Mouse (Mus musculus): ENCODE measurements at regions not wholly inside any gene's neighbourhood (a gene's known extent, or its start where the extent isn't known, plus 50 kb on each side); places are given as distances from the start of the nearest gene placed in this dataset.

GRCm38 (mm10) chr3:34860877-34861649 is 210.9 kb downstream of the Sox2 start:
- DNase-seq (ENCODE audit: extremely low read depth, low read depth, low spot score): no peak

GRCm38 (mm10) chr3:34868698-34869409 is 218.6 kb downstream of the Sox2 start:
- no peak for DNase-seq (ENCODE audit: extremely low read depth, low read depth, low spot score)

GRCm38 (mm10) chr3:34869911-34870310 is 219.7 kb downstream of the Sox2 start:
- peak; percentile 83 for DNase-seq (ENCODE audit: extremely low read depth, low read depth, low spot score)

GRCm38 (mm10) chr3:34885137-34885536 is 234.9 kb downstream of the Sox2 start:
- DNase-seq (ENCODE audit: extremely low read depth, low read depth, low spot score): no peak

GRCm38 (mm10) chr3:34893381-34893780 is 243.2 kb downstream of the Sox2 start:
- no peak for DNase-seq (ENCODE audit: extremely low read depth, low read depth, low spot score)

GRCm38 (mm10) chr3:34903106-34903505 is 252.9 kb downstream of the Sox2 start:
- no peak for DNase-seq (ENCODE audit: extremely low read depth, low read depth, low spot score)

- no peak for DNase-seq (ENCODE audit: extremely low read depth, low read depth, low spot score)
These were observed 258.3 kb downstream of the Sox2 start for GRCm38 (mm10) chr3:34908489-34908888.

GRCm38 (mm10) chr3:34909350-34909749 is 259.1 kb downstream of the Sox2 start:
- no peak for DNase-seq (ENCODE audit: extremely low read depth, low read depth, low spot score)

- no peak for DNase-seq (ENCODE audit: extremely low read depth, low read depth, low spot score)
These were observed 268.2 kb downstream of the Sox2 start for GRCm38 (mm10) chr3:34918326-34918932.

GRCm38 (mm10) chr3:34920497-34920896 is 270.3 kb downstream of the Sox2 start:
- no peak for DNase-seq (ENCODE audit: extremely low read depth, low read depth, low spot score)

- no peak for DNase-seq (ENCODE audit: extremely low read depth, low read depth, low spot score)
These were observed 299.7 kb downstream of the Sox2 start for GRCm38 (mm10) chr3:34949867-34950266.

GRCm38 (mm10) chr3:34956183-34956582 is 306.0 kb downstream of the Sox2 start:
- DNase-seq (ENCODE audit: extremely low read depth, low read depth, low spot score): no peak

GRCm38 (mm10) chr3:34959044-34959521 is 308.9 kb downstream of the Sox2 start:
- no peak for DNase-seq (ENCODE audit: extremely low read depth, low read depth, low spot score)

- DNase-seq (ENCODE audit: extremely low read depth, low read depth, low spot score): no peak
These were observed 316.2 kb downstream of the Sox2 start for GRCm38 (mm10) chr3:34966442-34966841.

- DNase-seq (ENCODE audit: extremely low read depth, low read depth, low spot score): no peak
These were observed 317.7 kb downstream of the Sox2 start for GRCm38 (mm10) chr3:34967911-34968310.

GRCm38 (mm10) chr3:34971536-34971935 is 321.3 kb downstream of the Sox2 start:
- DNase-seq (ENCODE audit: extremely low read depth, low read depth, low spot score): no peak

GRCm38 (mm10) chr3:34974371-34974770 is 324.2 kb downstream of the Sox2 start:
- DNase-seq (ENCODE audit: extremely low read depth, low read depth, low spot score): no peak
